In the genomic region with DNA sequence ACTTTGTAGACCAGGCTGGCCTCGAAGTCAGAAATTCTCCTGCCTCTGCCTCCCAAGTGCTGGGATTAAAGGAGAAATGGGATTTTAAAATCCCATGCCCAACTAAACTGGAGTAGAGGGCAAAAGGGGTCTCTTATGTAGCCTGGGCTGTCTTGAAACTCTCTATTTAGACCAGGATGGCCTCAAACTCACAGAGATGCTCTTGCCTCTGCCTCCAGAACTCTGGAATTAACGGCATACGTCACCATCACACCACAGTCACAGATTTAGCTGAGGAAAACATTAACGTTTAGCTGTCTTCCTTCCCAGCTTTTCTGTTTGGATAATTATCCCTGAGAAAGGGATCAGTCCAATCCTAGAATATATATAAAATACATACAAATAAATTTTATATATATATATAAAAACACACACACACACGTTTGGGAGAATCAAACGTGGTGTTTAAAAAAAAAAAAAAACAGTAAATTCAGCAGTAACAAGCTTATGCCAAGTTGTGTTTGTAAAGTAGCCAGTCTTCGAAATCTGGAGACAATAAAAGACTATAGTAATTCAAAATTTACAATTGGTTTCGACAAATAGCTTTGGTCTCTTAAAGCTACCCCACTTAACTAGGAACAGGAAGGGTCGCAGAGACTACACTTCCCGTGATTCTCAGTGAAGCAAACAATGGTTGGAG, we compare ENCODE assay signal across 9 mouse cellular contexts. TPM values are rescaled to one million over a fixed set of nuclear protein-coding genes. Genes with fewer than 3 reads are reported as not detected.
DNase-seq lines count a peak whose midpoint lies in the region; ATAC-seq and TF ChIP-seq lines count a peak whose summit lies in the region.
"Had no signal": no experiment of that assay in that cellular context is flagged by ENCODE, and none has a peak within 500 bp of the region (broad histone marks: within the 10 kb centered on the region; RNA-seq: fewer than 3 reads in every experiment).

No protein-coding gene starts in this region.

- no peak for TF ChIP-seq CTCF in forebrain, postnatal 0 days (IDR thresholded peaks at IDR 0.05; ENCODE audit: low read depth)

- no peak overlapping the region for H3K27ac ChIP-seq in forebrain, postnatal 0 days (ENCODE audit: low read depth, low read length)
- H3K27ac ChIP-seq in forebrain, embryonic 13.5 days: no peak overlapping the region; the same call in 1 of the 2 replicates
- no peak overlapping the region for H3K27ac ChIP-seq in liver, embryonic 11.5 days (ENCODE audit: low read depth, low read length)
- H3K27ac ChIP-seq in embryonic facial prominence, embryonic 14.5 days (replicated peaks; ENCODE audit: low read depth, low read length): no peak overlapping the region
- no peak overlapping the region for H3K27ac ChIP-seq in liver, embryonic 15.5 days (replicated peaks)

- WGBS in forebrain, postnatal 0 days: 43% methylated on average over 10 of the region's 10 CpGs
- 49% methylated on average over 10 of the region's 10 CpGs for WGBS in forebrain, embryonic 13.5 days
- 49% methylated on average over 10 of the region's 10 CpGs for WGBS in liver, embryonic 11.5 days
- WGBS in embryonic facial prominence, embryonic 14.5 days: 46% methylated on average over 10 of the region's 10 CpGs
- WGBS in liver, embryonic 15.5 days (ENCODE audit: insufficient replicate concordance): 34% methylated on average over 10 of the region's 10 CpGs

- H3K27me3 ChIP-seq in forebrain, postnatal 0 days (ENCODE audit: insufficient read depth, low read length): no peaks in the 10 kb centered on the region
- no peaks in the 10 kb centered on the region for H3K27me3 ChIP-seq in forebrain, embryonic 13.5 days
- no peaks in the 10 kb centered on the region for H3K27me3 ChIP-seq in liver, embryonic 11.5 days (replicated peaks; ENCODE audit: control insufficient read depth, insufficient read depth, low read length)
- no peaks in the 10 kb centered on the region for H3K27me3 ChIP-seq in embryonic facial prominence, embryonic 14.5 days (replicated peaks; ENCODE audit: control insufficient read depth, insufficient read depth, low read length)
- H3K27me3 ChIP-seq in liver, embryonic 15.5 days: no peaks in the 10 kb centered on the region

- H3K9ac ChIP-seq in forebrain, postnatal 0 days: no peak overlapping the region
- no peak overlapping the region for H3K9ac ChIP-seq in forebrain, embryonic 13.5 days
- H3K9ac ChIP-seq in liver, embryonic 11.5 days (ENCODE audit: low read depth, low read length): no peak overlapping the region
- H3K9ac ChIP-seq in embryonic facial prominence, embryonic 14.5 days (ENCODE audit: low read depth, low read length): no peak overlapping the region
- H3K9ac ChIP-seq in liver, embryonic 15.5 days: no peak overlapping the region

- no peak for DNase-seq in forebrain, postnatal 0 days
- DNase-seq in liver, embryonic 11.5 days (ENCODE audit: low spot score): no peak
- DNase-seq in liver: no peak
- DNase-seq in embryonic facial prominence, embryonic 14.5 days (ENCODE audit: low spot score): no peak
- DNase-seq in right cerebral cortex, postnatal 36 days (ENCODE audit: low spot score in 2 of 2): no peak

- no peak for ATAC-seq in forebrain, postnatal 0 days
- ATAC-seq in forebrain, embryonic 13.5 days: no peak
- no peak for ATAC-seq in liver, embryonic 11.5 days (replicated peaks; ENCODE audit: low FRiP score)
- ATAC-seq in embryonic facial prominence, embryonic 14.5 days (ENCODE audit: low read depth): no peak
- ATAC-seq in liver, embryonic 15.5 days (ENCODE audit: insufficient read depth): no peak
- no peak for ATAC-seq in granulocyte monocyte progenitor cell, adult 5-6 weeks (replicated peaks; ENCODE audit: poor library complexity, severe bottlenecking)

- peak overlapping the region; percentile 29; the same call in 1 of the 2 replicates for H3K4me2 ChIP-seq in forebrain, postnatal 0 days (ENCODE audit: low read depth)
- no peak overlapping the region for H3K4me2 ChIP-seq in forebrain, embryonic 13.5 days
- peak overlapping the region; percentile 46 for H3K4me2 ChIP-seq in liver, embryonic 11.5 days
- H3K4me2 ChIP-seq in embryonic facial prominence, embryonic 14.5 days (ENCODE audit: low read depth, low read length): peak overlapping the region; percentile 18; the same call in 1 of the 2 replicates
- H3K4me2 ChIP-seq in liver, embryonic 15.5 days: peak overlapping the region; percentile 51

- H3K36me3 ChIP-seq in forebrain, postnatal 0 days (ENCODE audit: insufficient read depth): peaks cover 57% of the 10 kb centered on the region
- peaks cover 55% of the 10 kb centered on the region for H3K36me3 ChIP-seq in forebrain, embryonic 13.5 days (ENCODE audit: poor library complexity, severe bottlenecking)
- peaks cover 33% of the 10 kb centered on the region for H3K36me3 ChIP-seq in liver, embryonic 11.5 days (ENCODE audit: control insufficient read depth, insufficient read depth, low read length)
- H3K36me3 ChIP-seq in embryonic facial prominence, embryonic 14.5 days (ENCODE audit: control insufficient read depth, insufficient read depth, low read length): peaks cover 58% of the 10 kb centered on the region
- H3K36me3 ChIP-seq in liver, embryonic 15.5 days (replicated peaks): peaks cover 51% of the 10 kb centered on the region

- H3K4me3 ChIP-seq in forebrain, postnatal 0 days (ENCODE audit: low read depth, low read length): 0 out of 2 replicates have a peak overlapping the region, but pooled peaks have one; percentile 7
- no peak overlapping the region for H3K4me3 ChIP-seq in forebrain, embryonic 13.5 days
- H3K4me3 ChIP-seq in liver, embryonic 11.5 days (ENCODE audit: low read depth, low read length): peak overlapping the region; percentile 76; the same call in 1 of the 2 replicates
- H3K4me3 ChIP-seq in embryonic facial prominence, embryonic 14.5 days (ENCODE audit: low read depth, low read length): peak overlapping the region; percentile 95
- peak overlapping the region; percentile 80 for H3K4me3 ChIP-seq in liver, embryonic 15.5 days (replicated peaks)

- peaks cover 19% of the 10 kb centered on the region for H3K4me1 ChIP-seq in forebrain, postnatal 0 days (ENCODE audit: insufficient read depth)
- H3K4me1 ChIP-seq in forebrain, embryonic 13.5 days: peaks cover 28% of the 10 kb centered on the region
- H3K4me1 ChIP-seq in liver, embryonic 11.5 days (replicated peaks; ENCODE audit: control insufficient read depth, insufficient read depth, low read length): peaks cover 19% of the 10 kb centered on the region
- H3K4me1 ChIP-seq in embryonic facial prominence, embryonic 14.5 days (ENCODE audit: control insufficient read depth, insufficient read depth, low read length): peaks cover 18% of the 10 kb centered on the region
- peaks cover 28% of the 10 kb centered on the region for H3K4me1 ChIP-seq in liver, embryonic 15.5 days (replicated peaks)

- no peaks in the 10 kb centered on the region for H3K9me3 ChIP-seq in forebrain, postnatal 0 days (ENCODE audit: low read length)
- no peaks in the 10 kb centered on the region for H3K9me3 ChIP-seq in forebrain, embryonic 13.5 days (replicated peaks)
- no peaks in the 10 kb centered on the region for H3K9me3 ChIP-seq in liver, embryonic 11.5 days (ENCODE audit: control insufficient read depth, low read length)
- H3K9me3 ChIP-seq in embryonic facial prominence, embryonic 14.5 days (ENCODE audit: control insufficient read depth, low read length): no peaks in the 10 kb centered on the region
- no peaks in the 10 kb centered on the region for H3K9me3 ChIP-seq in liver, embryonic 15.5 days (replicated peaks)

RNA-seq across cellular contexts. Expression of a gene that starts 0.5 kb away (rescaled TPM):
- total RNA-seq in forebrain, postnatal 0 days (2014; rRNA removed): 958 and 994 TPM in 2 replicates
- 1,434 and 1,486 TPM in 2 replicates for polyA plus RNA-seq in forebrain, postnatal 0 days (2015; fragmentation: Nextera tagmentation; extraction: Ambion mirVana)
- 970 and 989 TPM in 2 replicates for polyA plus RNA-seq in forebrain, embryonic 13.5 days (2015; fragmentation: Nextera tagmentation; extraction: Ambion mirVana)
- polyA plus RNA-seq in liver, embryonic 11.5 days (2014; fragmentation: Nextera tagmentation; extraction: Ambion mirVana): 519 and 569 TPM in 2 replicates
- polyA plus RNA-seq in embryonic facial prominence, embryonic 14.5 days (2014; fragmentation: Nextera tagmentation; extraction: Ambion mirVana): 573 and 628 TPM in 2 replicates
- polyA plus RNA-seq in liver, embryonic 15.5 days (2015; fragmentation: Nextera tagmentation; extraction: Ambion mirVana): 386 and 395 TPM in 2 replicates
- total RNA-seq in granulocyte monocyte progenitor cell, adult 5-6 weeks (2014; fragmentation: Nextera tagmentation): 206 and 247 TPM in 2 replicates
- total RNA-seq in granulocyte monocyte progenitor cell, adult 5-6 weeks (2017): 175 and 225 TPM in 2 replicates

RNA-seq across cellular contexts. Expression of a gene that starts 13.6 kb away (rescaled TPM):
- total RNA-seq in forebrain, postnatal 0 days (2014; rRNA removed): 71.7 and 72.7 TPM in 2 replicates
- polyA plus RNA-seq in forebrain, postnatal 0 days (2015; fragmentation: Nextera tagmentation; extraction: Ambion mirVana): 58.0 and 60.3 TPM in 2 replicates
- 75.3 TPM in 2 replicates for polyA plus RNA-seq in forebrain, embryonic 13.5 days (2015; fragmentation: Nextera tagmentation; extraction: Ambion mirVana)
- polyA plus RNA-seq in liver, embryonic 11.5 days (2014; fragmentation: Nextera tagmentation; extraction: Ambion mirVana): 49.2 and 50.9 TPM in 2 replicates
- 54.2 and 61.5 TPM in 2 replicates for polyA plus RNA-seq in embryonic facial prominence, embryonic 14.5 days (2014; fragmentation: Nextera tagmentation; extraction: Ambion mirVana)
- 24.6 and 28.4 TPM in 2 replicates for polyA plus RNA-seq in liver, embryonic 15.5 days (2015; fragmentation: Nextera tagmentation; extraction: Ambion mirVana)
- total RNA-seq in granulocyte monocyte progenitor cell, adult 5-6 weeks (2014; fragmentation: Nextera tagmentation): 33.0 and 42.3 TPM in 2 replicates
- total RNA-seq in granulocyte monocyte progenitor cell, adult 5-6 weeks (2017): 55.1 and 96.9 TPM in 2 replicates

RNA-seq across cellular contexts. Expression of a gene that starts 18.0 kb away (rescaled TPM):
- 21.1 and 28.6 TPM in 2 replicates for total RNA-seq in forebrain, postnatal 0 days (2014; rRNA removed)
- 23.9 and 25.8 TPM in 2 replicates for polyA plus RNA-seq in forebrain, postnatal 0 days (2015; fragmentation: Nextera tagmentation; extraction: Ambion mirVana)
- 31.4 and 35.4 TPM in 2 replicates for polyA plus RNA-seq in forebrain, embryonic 13.5 days (2015; fragmentation: Nextera tagmentation; extraction: Ambion mirVana)
- polyA plus RNA-seq in liver, embryonic 11.5 days (2014; fragmentation: Nextera tagmentation; extraction: Ambion mirVana): 18.9 and 20.3 TPM in 2 replicates
- polyA plus RNA-seq in embryonic facial prominence, embryonic 14.5 days (2014; fragmentation: Nextera tagmentation; extraction: Ambion mirVana): 26.5 and 30.8 TPM in 2 replicates
- polyA plus RNA-seq in liver, embryonic 15.5 days (2015; fragmentation: Nextera tagmentation; extraction: Ambion mirVana): 3.8 and 4.8 TPM in 2 replicates
- 26.4 and 30.7 TPM in 2 replicates for total RNA-seq in granulocyte monocyte progenitor cell, adult 5-6 weeks (2014; fragmentation: Nextera tagmentation)
- 2.0 and 2.3 TPM in 2 replicates for total RNA-seq in granulocyte monocyte progenitor cell, adult 5-6 weeks (2017)

RNA-seq across cellular contexts. Expression of a gene that starts 36.1 kb away (rescaled TPM):
- 91.3 and 102 TPM in 2 replicates for total RNA-seq in forebrain, postnatal 0 days (2014; rRNA removed)
- 70.8 and 77.6 TPM in 2 replicates for polyA plus RNA-seq in forebrain, postnatal 0 days (2015; fragmentation: Nextera tagmentation; extraction: Ambion mirVana)
- 101 and 112 TPM in 2 replicates for polyA plus RNA-seq in forebrain, embryonic 13.5 days (2015; fragmentation: Nextera tagmentation; extraction: Ambion mirVana)
- 125 and 132 TPM in 2 replicates for polyA plus RNA-seq in liver, embryonic 11.5 days (2014; fragmentation: Nextera tagmentation; extraction: Ambion mirVana)
- polyA plus RNA-seq in embryonic facial prominence, embryonic 14.5 days (2014; fragmentation: Nextera tagmentation; extraction: Ambion mirVana): 82.4 and 88.0 TPM in 2 replicates
- 44.1 and 48.7 TPM in 2 replicates for polyA plus RNA-seq in liver, embryonic 15.5 days (2015; fragmentation: Nextera tagmentation; extraction: Ambion mirVana)
- 61.7 and 84.4 TPM in 2 replicates for total RNA-seq in granulocyte monocyte progenitor cell, adult 5-6 weeks (2014; fragmentation: Nextera tagmentation)
- total RNA-seq in granulocyte monocyte progenitor cell, adult 5-6 weeks (2017): 87.0 and 90.0 TPM in 2 replicates

RNA-seq across cellular contexts. Expression of a gene that starts 54.5 kb away (rescaled TPM):
- total RNA-seq in forebrain, postnatal 0 days (2014; rRNA removed): 20.3 and 20.9 TPM in 2 replicates
- polyA plus RNA-seq in forebrain, postnatal 0 days (2015; fragmentation: Nextera tagmentation; extraction: Ambion mirVana): 5.9 and 8.7 TPM in 2 replicates
- 1.8 and 3.3 TPM in 2 replicates for polyA plus RNA-seq in forebrain, embryonic 13.5 days (2015; fragmentation: Nextera tagmentation; extraction: Ambion mirVana)
- polyA plus RNA-seq in liver, embryonic 11.5 days (2014; fragmentation: Nextera tagmentation; extraction: Ambion mirVana): 0.58 and 1.1 TPM in 2 replicates
- 2.2 and 3.1 TPM in 2 replicates for polyA plus RNA-seq in embryonic facial prominence, embryonic 14.5 days (2014; fragmentation: Nextera tagmentation; extraction: Ambion mirVana)
- polyA plus RNA-seq in liver, embryonic 15.5 days (2015; fragmentation: Nextera tagmentation; extraction: Ambion mirVana): 0.21 and 0.33 TPM in 2 replicates
- total RNA-seq in granulocyte monocyte progenitor cell, adult 5-6 weeks (2014; fragmentation: Nextera tagmentation): not detected in 2 replicates
- not detected in 2 replicates for total RNA-seq in granulocyte monocyte progenitor cell, adult 5-6 weeks (2017)
- total RNA-seq: liver, adult 2 months had no signal
- polyA plus RNA-seq: liver, adult 2 months had no signal
